Mouse (Mus musculus): ENCODE measurements at regions not wholly inside any gene's neighbourhood (a gene's known extent, or its start where the extent isn't known, plus 50 kb on each side); places are given as distances from the start of the nearest gene placed in this dataset.

- DNase-seq (ENCODE audit: low read depth, low spot score), result peak; percentile 62
Observed at GRCm38 (mm10) chr7:29639591-29639990, 87.2 kb downstream of the Catsperg2 start.

- no peak for DNase-seq (ENCODE audit: low read depth, low spot score)
Observed at GRCm38 (mm10) chr7:29602356-29602755, 83.9 kb upstream of the Sipa1l3 start.

- DNase-seq (ENCODE audit: low read depth, low spot score), result no peak
Observed at GRCm38 (mm10) chr7:29601337-29601736, 82.9 kb upstream of the Sipa1l3 start.

- DNase-seq (ENCODE audit: low read depth, low spot score), result peak; percentile 82
Observed at GRCm38 (mm10) chr7:29597291-29597690, 78.8 kb upstream of the Sipa1l3 start.

DNA sequence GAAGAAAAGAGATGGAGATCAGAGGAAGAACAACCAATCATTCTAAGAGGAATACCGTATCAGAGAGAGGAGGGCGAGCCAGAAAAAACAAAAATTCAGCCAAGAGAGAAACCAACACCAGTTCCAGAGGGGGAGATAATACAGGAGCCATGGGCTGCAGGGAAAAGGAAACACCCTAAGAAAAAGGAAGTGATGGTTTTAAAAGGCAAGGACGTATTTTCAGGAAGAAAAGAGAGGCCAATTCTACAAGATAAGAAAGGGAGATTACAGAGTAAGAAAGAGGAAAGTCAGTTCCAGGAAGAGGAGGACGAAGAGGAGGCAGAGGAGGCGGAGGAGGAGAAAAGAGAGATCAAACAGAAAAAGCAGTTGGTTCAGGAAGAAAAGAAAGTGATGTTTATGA, 59.7 kb upstream of the Sipa1l3 start:
- no peak for DNase-seq (ENCODE audit: low read depth, low spot score)

DNA sequence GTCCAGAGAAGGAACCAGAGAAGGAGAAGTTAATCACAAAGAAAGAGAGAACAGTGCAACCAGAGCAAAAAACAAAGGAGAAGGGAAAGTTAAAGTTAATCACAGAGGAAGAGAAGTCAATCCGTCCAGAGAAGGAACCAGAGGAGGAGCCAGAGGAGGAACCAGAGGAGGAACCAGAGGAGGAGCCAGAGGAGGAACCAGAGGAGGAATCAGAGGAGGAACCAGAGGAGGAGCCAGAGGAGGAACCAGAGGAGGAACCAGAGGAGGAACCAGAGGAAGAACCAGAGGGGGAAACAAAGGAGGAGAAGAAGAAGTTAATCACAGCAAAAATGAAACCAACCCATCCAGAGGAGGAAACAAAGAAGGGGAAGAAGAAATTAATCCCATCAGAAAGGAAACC, 57.2 kb upstream of the Sipa1l3 start:
- DNase-seq (ENCODE audit: low read depth, low spot score), result no peak
